Comparison of ENCODE assay signal across 26 mouse cellular contexts in the genomic region with DNA sequence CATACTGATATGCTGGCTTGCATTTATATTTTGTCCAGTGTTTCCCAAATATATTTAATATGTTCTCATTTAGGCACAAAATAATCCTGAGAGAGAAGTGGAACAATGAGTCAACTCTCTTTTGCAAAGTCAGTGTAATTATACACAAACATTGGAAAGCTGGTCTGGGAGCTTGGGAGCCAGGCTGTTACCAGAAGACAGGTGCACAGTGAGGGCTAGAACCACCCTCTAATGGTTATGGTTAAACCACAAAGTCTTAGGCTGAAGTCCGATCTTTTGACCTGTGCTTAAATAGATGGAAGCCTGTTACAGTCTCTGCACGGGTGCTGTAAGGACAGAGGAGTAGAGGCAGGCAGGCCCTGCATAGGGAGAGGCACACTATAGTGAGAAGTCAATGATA.
"Had no signal": no experiment of that assay in that cellular context is flagged by ENCODE, and none has a peak within 500 bp of the region (broad histone marks: within the 10 kb centered on the region; RNA-seq: fewer than 3 reads in every experiment).

No protein-coding gene starts in this region.

- H3K4me2 ChIP-seq: embryonic facial prominence, embryonic 12.5 days; embryonic facial prominence, embryonic 13.5 days; embryonic facial prominence, embryonic 15.5 days; forebrain, embryonic 12.5 days; forebrain, embryonic 13.5 days; forebrain, embryonic 15.5 days had no signal

- H3K27me3 ChIP-seq: embryonic facial prominence, embryonic 12.5 days; embryonic facial prominence, embryonic 13.5 days; embryonic facial prominence, embryonic 15.5 days; forebrain, embryonic 12.5 days; forebrain, embryonic 13.5 days; forebrain, embryonic 15.5 days had no signal

- H3K36me3 ChIP-seq: embryonic facial prominence, embryonic 10.5 days; embryonic facial prominence, embryonic 12.5 days; embryonic facial prominence, embryonic 13.5 days; embryonic facial prominence, embryonic 15.5 days; forebrain, embryonic 10.5 days; forebrain, embryonic 12.5 days; forebrain, embryonic 15.5 days had no signal

- H3K4me3 ChIP-seq: embryonic facial prominence, embryonic 10.5 days; embryonic facial prominence, embryonic 12.5 days; embryonic facial prominence, embryonic 13.5 days; embryonic facial prominence, embryonic 15.5 days; erythroblast, embryonic 14.5 days; forebrain, embryonic 10.5 days; forebrain, embryonic 12.5 days; forebrain, embryonic 13.5 days; forebrain, embryonic 15.5 days; gastrocnemius, adult 2 months; heart, adult 2 months had no signal

- DNase-seq: cerebellum, adult 8-10 months; cerebellum, adult 9-10 months; cerebellum, adult 9-11 months; cerebellum, postnatal 25 days; cerebellum, postnatal 36 days; embryo, embryonic 11 days; forebrain, postnatal 0 days; gastrocnemius, adult 2 months; gastrocnemius, postnatal 10 days; gastrocnemius, postnatal 14 days; gastrocnemius, postnatal 25 days; gastrocnemius, postnatal 36 days; heart, adult 11 months; heart, adult 18-20 months; heart, adult 2 months had no signal

- ATAC-seq: forebrain, embryonic 13.5 days; forebrain, embryonic 14.5 days; forebrain, embryonic 15.5 days; forebrain, embryonic 16.5 days; forebrain, postnatal 0 days had no signal
